Comparison of ENCODE assay signal across 16 mouse cellular contexts in genomic region chr14:121660167-121660894, GRCm38 (mm10).
DNase-seq lines count a peak whose midpoint lies in the region; ATAC-seq and TF ChIP-seq lines count a peak whose summit lies in the region.
"Had no signal": no experiment of that assay in that cellular context is flagged by ENCODE, and none has a peak within 500 bp of the region (broad histone marks: within the 10 kb centered on the region; RNA-seq: fewer than 3 reads in every experiment).

No protein-coding gene starts in this region.

- H3K27ac ChIP-seq in intestine, embryonic 14.5 days (ENCODE audit: low read depth): peak overlapping the region; percentile 23; the same call in 1 of the 2 replicates
- no peak overlapping the region for H3K27ac ChIP-seq in intestine, postnatal 0 days (ENCODE audit: low read depth, low read length)
- H3K27ac ChIP-seq in lung, embryonic 16.5 days (ENCODE audit: low read length): peak overlapping the region; percentile 60
- H3K27ac ChIP-seq in stomach, embryonic 15.5 days: peak overlapping the region; percentile 69; the same call in 1 of the 2 replicates
- H3K27ac ChIP-seq: hindbrain, embryonic 13.5 days; limb, embryonic 13.5 days; midbrain, embryonic 10.5 days had no signal

- peaks cover 31% of the 10 kb centered on the region for H3K36me3 ChIP-seq in intestine, embryonic 14.5 days (ENCODE audit: control insufficient read depth, insufficient read depth, low read length)
- peaks cover 17% of the 10 kb centered on the region for H3K36me3 ChIP-seq in intestine, postnatal 0 days (ENCODE audit: control insufficient read depth, insufficient read depth)
- peaks cover 6% of the 10 kb centered on the region; the same call in 1 of the 2 replicates for H3K36me3 ChIP-seq in lung, embryonic 16.5 days (ENCODE audit: control insufficient read depth, insufficient read depth, low read length)
- H3K36me3 ChIP-seq in stomach, embryonic 15.5 days: peaks cover 11% of the 10 kb centered on the region; the same call in 1 of the 2 replicates
- H3K36me3 ChIP-seq: hindbrain, embryonic 13.5 days; limb, embryonic 13.5 days; midbrain, embryonic 10.5 days had no signal

- no peak for TF ChIP-seq CTCF in intestine, postnatal 0 days (IDR thresholded peaks at IDR 0.05; ENCODE audit: low read depth)

- 69% methylated on average over 15 of the region's 15 CpGs for WGBS in intestine, embryonic 14.5 days
- WGBS in intestine, postnatal 0 days: 59% methylated on average over 15 of the region's 15 CpGs
- 35% methylated on average over 15 of the region's 15 CpGs for WGBS in lung, embryonic 16.5 days
- WGBS in stomach, embryonic 15.5 days: 61% methylated on average over 15 of the region's 15 CpGs

- peaks cover 15% of the 10 kb centered on the region; the same call in 1 of the 2 replicates for H3K4me1 ChIP-seq in intestine, embryonic 14.5 days (replicated peaks; ENCODE audit: control insufficient read depth, insufficient read depth, low read length)
- H3K4me1 ChIP-seq in intestine, postnatal 0 days (replicated peaks; ENCODE audit: control insufficient read depth, insufficient read depth, low read length): no peaks in the 10 kb centered on the region
- peaks cover 39% of the 10 kb centered on the region for H3K4me1 ChIP-seq in lung, embryonic 16.5 days (replicated peaks; ENCODE audit: control insufficient read depth, insufficient read depth, low read length)
- peaks cover 9% of the 10 kb centered on the region for H3K4me1 ChIP-seq in stomach, embryonic 15.5 days
- H3K4me1 ChIP-seq: midbrain, embryonic 10.5 days had no signal

- DNase-seq in intestine, embryonic 14.5 days (ENCODE audit: low spot score): no peak
- peak; percentile 47 to 49 for DNase-seq in heart, adult 9 months (ENCODE audit: low spot score in 2 of 2)
- no peak for DNase-seq in kidney, adult 18-20 months
- DNase-seq: adrenal gland, adult 8-10 months; cerebellum, adult 8-10 months; kidney, adult 9 months; right cerebral cortex, postnatal 14 days; thymus, adult 18-20 months had no signal

- no peak overlapping the region for H3K9ac ChIP-seq in intestine, embryonic 14.5 days (ENCODE audit: low read length)
- no peak overlapping the region for H3K9ac ChIP-seq in intestine, postnatal 0 days (ENCODE audit: low read depth, low read length)
- H3K9ac ChIP-seq in lung, embryonic 16.5 days (ENCODE audit: low read length): no peak overlapping the region
- no peak overlapping the region for H3K9ac ChIP-seq in stomach, embryonic 15.5 days
- H3K9ac ChIP-seq: hindbrain, embryonic 13.5 days; limb, embryonic 13.5 days had no signal

- H3K9me3 ChIP-seq in intestine, embryonic 14.5 days (ENCODE audit: control insufficient read depth, low read length): no peaks in the 10 kb centered on the region
- H3K9me3 ChIP-seq in intestine, postnatal 0 days (ENCODE audit: control insufficient read depth): no peaks in the 10 kb centered on the region
- peaks cover 4% of the 10 kb centered on the region; the same call in 1 of the 2 replicates for H3K9me3 ChIP-seq in lung, embryonic 16.5 days (ENCODE audit: control insufficient read depth, low read length)
- no peaks in the 10 kb centered on the region for H3K9me3 ChIP-seq in stomach, embryonic 15.5 days
- H3K9me3 ChIP-seq: hindbrain, embryonic 13.5 days; limb, embryonic 13.5 days; midbrain, embryonic 10.5 days had no signal

- H3K4me2 ChIP-seq in intestine, embryonic 14.5 days (ENCODE audit: low read length): no peak overlapping the region
- H3K4me2 ChIP-seq in intestine, postnatal 0 days (replicated peaks; ENCODE audit: low read depth): no peak overlapping the region
- H3K4me2 ChIP-seq in lung, embryonic 16.5 days (ENCODE audit: low read depth, low read length): peak overlapping the region; percentile 6; the same call in 1 of the 2 replicates
- no peak overlapping the region for H3K4me2 ChIP-seq in stomach, embryonic 15.5 days
- H3K4me2 ChIP-seq: hindbrain, embryonic 13.5 days; limb, embryonic 13.5 days had no signal

- ATAC-seq in intestine, embryonic 14.5 days (replicated peaks; ENCODE audit: low FRiP score, low TSS enrichment, low read depth): no peak
- ATAC-seq in intestine, postnatal 0 days: no peak
- ATAC-seq in lung, embryonic 16.5 days (ENCODE audit: low read depth): no peak
- no peak for ATAC-seq in stomach, embryonic 15.5 days (ENCODE audit: insufficient read depth, low FRiP score, low read depth)
- no peak for ATAC-seq in frontal cortex, adult (ENCODE audit: low TSS enrichment)
- ATAC-seq: forebrain, embryonic 14.5 days had no signal

- no peaks in the 10 kb centered on the region for H3K27me3 ChIP-seq in intestine, embryonic 14.5 days (replicated peaks; ENCODE audit: control insufficient read depth, insufficient read depth, low read length)
- no peaks in the 10 kb centered on the region for H3K27me3 ChIP-seq in intestine, postnatal 0 days (replicated peaks; ENCODE audit: control insufficient read depth, insufficient read depth, low read length)
- H3K27me3 ChIP-seq in lung, embryonic 16.5 days (ENCODE audit: control insufficient read depth, insufficient read depth, low read depth, low read length): no peaks in the 10 kb centered on the region
- no peaks in the 10 kb centered on the region for H3K27me3 ChIP-seq in stomach, embryonic 15.5 days (replicated peaks)
- H3K27me3 ChIP-seq: hindbrain, embryonic 13.5 days had no signal

- H3K4me3 ChIP-seq in intestine, embryonic 14.5 days (ENCODE audit: low read depth, low read length): no peak overlapping the region
- H3K4me3 ChIP-seq in intestine, postnatal 0 days (ENCODE audit: low read depth, low read length): no peak overlapping the region
- H3K4me3 ChIP-seq in lung, embryonic 16.5 days (ENCODE audit: low read length): no peak overlapping the region
- H3K4me3 ChIP-seq in stomach, embryonic 15.5 days (replicated peaks): no peak overlapping the region
- H3K4me3 ChIP-seq: hindbrain, embryonic 13.5 days; limb, embryonic 13.5 days; midbrain, embryonic 10.5 days had no signal

Comparison
In these comparisons a context has a peak if more than half of its experiments do, and no peak if none do; other contexts are left out.
1. DNase-seq: peak in heart, adult 9 months (2 of 2); none in intestine, embryonic 14.5 days (single experiment) and kidney, adult 18-20 months (single experiment).